ENCODE assay signal across 7 mouse cellular contexts in the genomic region with DNA sequence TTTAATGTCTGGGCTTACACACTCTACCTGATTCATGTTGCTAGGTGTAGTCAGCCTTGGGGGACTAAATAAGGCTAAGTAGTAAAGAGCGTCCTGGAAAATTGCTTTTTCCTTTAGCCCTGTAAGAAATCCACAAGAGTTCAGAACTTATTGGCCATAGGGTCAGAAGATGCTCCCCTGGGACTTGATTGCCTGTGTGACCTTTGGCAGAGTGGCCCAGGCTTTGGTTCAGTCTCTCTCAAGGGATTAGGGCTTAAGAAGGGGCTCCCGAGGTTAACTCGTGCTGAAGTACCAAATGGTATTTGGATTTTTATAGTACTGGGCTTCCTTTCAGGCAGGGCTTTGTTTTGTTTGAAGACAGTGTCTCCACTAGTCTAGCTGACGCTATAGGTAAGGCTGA. TPM values are rescaled to one million over a fixed set of nuclear protein-coding genes. Genes with fewer than 3 reads are reported as not detected.
DNase-seq lines count a peak whose midpoint lies in the region; ATAC-seq lines count a peak whose summit lies in the region.

No protein-coding gene starts in this region.

- H3K36me3 ChIP-seq in hindbrain, embryonic 12.5 days: peaks cover 20% of the 10 kb centered on the region
- no peaks in the 10 kb centered on the region for H3K36me3 ChIP-seq in hindbrain, embryonic 11.5 days (ENCODE audit: control insufficient read depth, insufficient read depth, low read length)
- peaks cover 20% of the 10 kb centered on the region for H3K36me3 ChIP-seq in forebrain, embryonic 14.5 days (ENCODE audit: control insufficient read depth, insufficient read depth, low read length)
- peaks cover 6% of the 10 kb centered on the region; the same call in 1 of the 2 replicates for H3K36me3 ChIP-seq in liver, embryonic 16.5 days (ENCODE audit: control insufficient read depth, insufficient read depth)

- H3K9ac ChIP-seq in hindbrain, embryonic 12.5 days: no peak overlapping the region
- no peak overlapping the region for H3K9ac ChIP-seq in hindbrain, embryonic 11.5 days (ENCODE audit: low read depth, low read length)
- no peak overlapping the region for H3K9ac ChIP-seq in forebrain, embryonic 14.5 days (ENCODE audit: low read length)
- H3K9ac ChIP-seq in liver, embryonic 16.5 days (ENCODE audit: low read depth, low read length): no peak overlapping the region

- DNase-seq in hindbrain, embryonic 11.5 days (ENCODE audit: low spot score): no peak
- DNase-seq in adipocyte (ENCODE audit: low spot score): peak; percentile 40
- no peak for DNase-seq in forebrain, embryonic 14.5 days (ENCODE audit: low spot score)
- no peak for DNase-seq in frontal cortex, postnatal 25 days (ENCODE audit: low spot score in 2 of 2)

- H3K4me1 ChIP-seq in hindbrain, embryonic 12.5 days: peaks cover 12% of the 10 kb centered on the region
- no peaks in the 10 kb centered on the region for H3K4me1 ChIP-seq in hindbrain, embryonic 11.5 days (replicated peaks; ENCODE audit: control insufficient read depth, insufficient read depth, low read length)
- H3K4me1 ChIP-seq in forebrain, embryonic 14.5 days (ENCODE audit: control insufficient read depth, insufficient read depth, low read length): peaks cover 12% of the 10 kb centered on the region
- H3K4me1 ChIP-seq in liver, embryonic 16.5 days (ENCODE audit: control insufficient read depth, low read depth, low read length): peaks cover 17% of the 10 kb centered on the region

- no peaks in the 10 kb centered on the region for H3K9me3 ChIP-seq in hindbrain, embryonic 12.5 days (replicated peaks)
- H3K9me3 ChIP-seq in hindbrain, embryonic 11.5 days (ENCODE audit: control insufficient read depth, low read length): no peaks in the 10 kb centered on the region
- no peaks in the 10 kb centered on the region for H3K9me3 ChIP-seq in forebrain, embryonic 14.5 days (replicated peaks; ENCODE audit: control insufficient read depth, low read length)
- no peaks in the 10 kb centered on the region for H3K9me3 ChIP-seq in liver, embryonic 16.5 days (replicated peaks; ENCODE audit: control insufficient read depth, low read length)

- no peak for ATAC-seq in hindbrain, embryonic 12.5 days (ENCODE audit: low FRiP score)
- no peak for ATAC-seq in hindbrain, embryonic 11.5 days (ENCODE audit: low FRiP score)
- no peak for ATAC-seq in forebrain, embryonic 14.5 days
- ATAC-seq in liver, embryonic 16.5 days (ENCODE audit: low read depth): no peak
- ATAC-seq in granulocyte monocyte progenitor cell, adult 5-6 weeks (replicated peaks; ENCODE audit: poor library complexity, severe bottlenecking): no peak

- peak overlapping the region; percentile 94; the same call in 1 of the 2 replicates for H3K4me2 ChIP-seq in hindbrain, embryonic 12.5 days (replicated peaks)
- no peak overlapping the region for H3K4me2 ChIP-seq in hindbrain, embryonic 11.5 days (replicated peaks; ENCODE audit: low read depth, low read length)
- peak overlapping the region; percentile 67; the same call in 1 of the 2 replicates for H3K4me2 ChIP-seq in forebrain, embryonic 14.5 days (ENCODE audit: low read length)
- H3K4me2 ChIP-seq in liver, embryonic 16.5 days (ENCODE audit: low read depth, low read length): peak overlapping the region; percentile 94

- 0 out of 2 replicates have a peak overlapping the region, but pooled peaks have one; percentile 92 for H3K4me3 ChIP-seq in hindbrain, embryonic 12.5 days
- H3K4me3 ChIP-seq in hindbrain, embryonic 11.5 days (ENCODE audit: low read depth, low read length): no peak overlapping the region
- H3K4me3 ChIP-seq in forebrain, embryonic 14.5 days (ENCODE audit: low read depth, low read length): no peak overlapping the region
- H3K4me3 ChIP-seq in liver, embryonic 16.5 days (ENCODE audit: low read depth, low read length): peak overlapping the region; percentile 91; the same call in 1 of the 2 replicates

- no peak overlapping the region for H3K27ac ChIP-seq in hindbrain, embryonic 12.5 days
- no peak overlapping the region for H3K27ac ChIP-seq in hindbrain, embryonic 11.5 days (ENCODE audit: low read depth, low read length)
- H3K27ac ChIP-seq in forebrain, embryonic 14.5 days (ENCODE audit: low read depth, low read length): no peak overlapping the region
- H3K27ac ChIP-seq in liver, embryonic 16.5 days (ENCODE audit: low read length): no peak overlapping the region

- 69% methylated on average over 4 of the region's 4 CpGs for WGBS in hindbrain, embryonic 12.5 days
- 73% methylated on average over 4 of the region's 4 CpGs for WGBS in hindbrain, embryonic 11.5 days
- 60% methylated on average over 4 of the region's 4 CpGs for WGBS in forebrain, embryonic 14.5 days
- 69% methylated on average over 4 of the region's 4 CpGs for WGBS in liver, embryonic 16.5 days (ENCODE audit: insufficient replicate concordance)

- H3K27me3 ChIP-seq in hindbrain, embryonic 12.5 days: no peaks in the 10 kb centered on the region
- H3K27me3 ChIP-seq in hindbrain, embryonic 11.5 days (ENCODE audit: control insufficient read depth, insufficient read depth, low read length): no peaks in the 10 kb centered on the region
- H3K27me3 ChIP-seq in forebrain, embryonic 14.5 days (replicated peaks; ENCODE audit: control insufficient read depth, insufficient read depth, low read length): no peaks in the 10 kb centered on the region
- no peaks in the 10 kb centered on the region for H3K27me3 ChIP-seq in liver, embryonic 16.5 days (ENCODE audit: control insufficient read depth, insufficient read depth, low read depth, low read length)

RNA-seq across cellular contexts. Expression of gene Idh3a, which starts 1.7 kb away (rescaled TPM):
- 101 and 103 TPM in 2 replicates for polyA plus RNA-seq in hindbrain, embryonic 12.5 days (2016; fragmentation: Nextera tagmentation; extraction: Ambion mirVana)
- 118 and 131 TPM in 2 replicates for polyA plus RNA-seq in hindbrain, embryonic 11.5 days (2014; fragmentation: Nextera tagmentation; extraction: Ambion mirVana)
- 141 and 175 TPM in 2 replicates for polyA plus RNA-seq in forebrain, embryonic 14.5 days (2014; fragmentation: Nextera tagmentation; extraction: Ambion mirVana)
- polyA plus RNA-seq in liver, embryonic 16.5 days (2015; fragmentation: Nextera tagmentation; extraction: Ambion mirVana): 55.1 and 63.6 TPM in 2 replicates
- 100 and 111 TPM in 2 replicates for total RNA-seq in granulocyte monocyte progenitor cell, adult 5-6 weeks (2014; fragmentation: Nextera tagmentation)
- total RNA-seq in granulocyte monocyte progenitor cell, adult 5-6 weeks (2017): 83.9 and 89.1 TPM in 2 replicates

RNA-seq across cellular contexts. Expression of gene Cib2, which starts 27.8 kb away (rescaled TPM):
- 23.5 and 24.7 TPM in 2 replicates for polyA plus RNA-seq in hindbrain, embryonic 12.5 days (2016; fragmentation: Nextera tagmentation; extraction: Ambion mirVana)
- 19.1 and 20.8 TPM in 2 replicates for polyA plus RNA-seq in hindbrain, embryonic 11.5 days (2014; fragmentation: Nextera tagmentation; extraction: Ambion mirVana)
- 42.7 and 43.4 TPM in 2 replicates for polyA plus RNA-seq in forebrain, embryonic 14.5 days (2014; fragmentation: Nextera tagmentation; extraction: Ambion mirVana)
- polyA plus RNA-seq in liver, embryonic 16.5 days (2015; fragmentation: Nextera tagmentation; extraction: Ambion mirVana): 1.4 and 1.5 TPM in 2 replicates
- 1.1 and 1.6 TPM in 2 replicates for total RNA-seq in granulocyte monocyte progenitor cell, adult 5-6 weeks (2014; fragmentation: Nextera tagmentation)
- 0.39 and 0.57 TPM in 2 replicates for total RNA-seq in granulocyte monocyte progenitor cell, adult 5-6 weeks (2017)

RNA-seq across cellular contexts. Expression of gene Sh2d7, which starts 49.1 kb away (rescaled TPM):
- polyA plus RNA-seq in hindbrain, embryonic 12.5 days (2016; fragmentation: Nextera tagmentation; extraction: Ambion mirVana): not detected in 2 replicates
- polyA plus RNA-seq in hindbrain, embryonic 11.5 days (2014; fragmentation: Nextera tagmentation; extraction: Ambion mirVana): 0.08 and 0.18 TPM in 2 replicates
- 0.10 TPM in 2 replicates for polyA plus RNA-seq in forebrain, embryonic 14.5 days (2014; fragmentation: Nextera tagmentation; extraction: Ambion mirVana)
- not detected in 2 replicates for polyA plus RNA-seq in liver, embryonic 16.5 days (2015; fragmentation: Nextera tagmentation; extraction: Ambion mirVana)
- total RNA-seq in granulocyte monocyte progenitor cell, adult 5-6 weeks (2014; fragmentation: Nextera tagmentation): not detected in 2 replicates
- total RNA-seq in granulocyte monocyte progenitor cell, adult 5-6 weeks (2017): not detected in 2 replicates

Comparison
In these comparisons a context has a peak if more than half of its experiments do, and no peak if none do; other contexts are left out.
1. H3K4me3 ChIP-seq: peak in hindbrain, embryonic 12.5 days (single experiment) and liver, embryonic 16.5 days (single experiment); none in hindbrain, embryonic 11.5 days (single experiment) and forebrain, embryonic 14.5 days (single experiment).